Mouse (Mus musculus) forebrain, embryonic 14.5 days (tissue): ENCODE results near the gene Bcl6. TPM values are rescaled to one million over a fixed set of nuclear protein-coding genes. Genes with fewer than 3 reads are reported as not detected.

ENCODE experiments used
- ATAC-seq: fragments of 200-750 bp; cut with Nextera tagmentation; 2 replicates; pipeline ENCODE4 v1.8.0; 2017; ENCODE audit warnings: mild to moderate bottlenecking, moderate library complexity
- DNase-seq: peaks from one replicate; pipeline ENCODE4 v3.0.0-alpha.2; 2015; ENCODE audit warnings: low spot score
- H3K27ac ChIP-seq: fragments of 300-500 bp; sonication (generic); 2 replicates; pipeline ENCODE4 v1.5.1; 2014; ENCODE audit warnings: low read depth, mild to moderate bottlenecking, control low read depth, low read length, moderate library complexity
- H3K27me3 ChIP-seq: fragments of 300-500 bp; sonication (generic); replicated peaks from 2 replicates; pipeline ENCODE4 v1.6.1; 2014; ENCODE audit warnings: low read length, control low read depth, mixed read lengths; ENCODE audit not compliant: control insufficient read depth, insufficient read depth
- H3K36me3 ChIP-seq: fragments of 300-500 bp; sonication (generic); 2 replicates; pipeline ENCODE4 v1.6.1; 2014; ENCODE audit warnings: low read length, control low read depth; ENCODE audit not compliant: control insufficient read depth, insufficient read depth
- H3K4me1 ChIP-seq: fragments of 300-500 bp; sonication (generic); 2 replicates; pipeline ENCODE4 v1.6.1; 2014; ENCODE audit warnings: antibody characterized with exemption, low read length, control low read depth; ENCODE audit not compliant: control insufficient read depth, insufficient read depth
- H3K4me2 ChIP-seq: fragments of 300-500 bp; sonication (generic); 2 replicates; pipeline ENCODE4 v1.6.1; 2014; ENCODE audit warnings: mild to moderate bottlenecking, control low read depth, low read length
- H3K4me3 ChIP-seq: fragments of 300-500 bp; sonication (generic); 2 replicates; pipeline ENCODE4 v1.5.1; 2014; ENCODE audit warnings: low read depth, low read length, control low read depth
- H3K9ac ChIP-seq: fragments of 300-500 bp; sonication (generic); 2 replicates; pipeline ENCODE4 v1.6.1; 2014; ENCODE audit warnings: mild to moderate bottlenecking, low read length, control low read depth, moderate library complexity
- H3K9me3 ChIP-seq: fragments of 300-500 bp; sonication (generic); replicated peaks from 2 replicates; pipeline ENCODE4 v1.6.1; 2016; ENCODE audit warnings: low read length, control low read depth, mixed read lengths; ENCODE audit not compliant: control insufficient read depth
- WGBS: fragments of 180-500 bp; shearing (Covaris S2); extraction: QIAGEN DNeasy Blood & Tissue Kit; methylation state at CpG from one replicate; pipeline ENCODE4 v1.1.7; 2014; 5-methylcytosine and 5-hydroxymethylcytosine counted together
- polyA plus RNA-seq: library from polyadenylated mRNA; unstranded; fragments of >200 nt; fragmentation: Nextera tagmentation; extraction: Ambion mirVana; gene quantifications from 2 replicates; pipeline ENCODE4 v1.2.1, GENCODE M21; 2014

Gene Bcl6
- polyA plus RNA-seq, 1 experiment from 2014 or later: 1.3 TPM

- Histone ChIP-seq H3K36me3 (no peaks in the 10 kb centered on the region), H3K27me3 (no peaks in the 10 kb centered on the region), H3K9ac (no peak overlapping the region), H3K27ac (no peak overlapping the region), H3K4me3 (no peak overlapping the region), H3K4me2 (no peak overlapping the region), H3K9me3 (no peaks in the 10 kb centered on the region), H3K4me1 (no peaks in the 10 kb centered on the region)
- DNase-seq (no peak), ATAC-seq (no peak)
- WGBS: 91% methylated on average over 33 of the region's 33 CpGs
These were observed 61.1 kb downstream of the Bcl6 start for GRCm38 (mm10) chr16:23927301-23928114.

- Histone ChIP-seq H3K4me1 (no peaks in the 10 kb centered on the region), H3K4me2 (no peak overlapping the region), H3K27me3 (no peaks in the 10 kb centered on the region), H3K9ac (no peak overlapping the region), H3K4me3 (no peak overlapping the region), H3K9me3 (no peaks in the 10 kb centered on the region), H3K36me3 (no peaks in the 10 kb centered on the region), H3K27ac (no peak overlapping the region)
- 80% methylated on average over 1 of the region's 1 CpGs for WGBS
- ATAC-seq: no peak
- DNase-seq: no peak
These were observed 65.7 kb downstream of the Bcl6 start for GRCm38 (mm10) chr16:23922906-23923305.

GRCm38 (mm10) chr16:23921697-23922096, 67.0 kb downstream of the Bcl6 start:
- Histone ChIP-seq H3K36me3 (no peaks in the 10 kb centered on the region), H3K4me2 (no peak overlapping the region), H3K4me1 (no peaks in the 10 kb centered on the region), H3K27me3 (no peaks in the 10 kb centered on the region), H3K9ac (no peak overlapping the region), H3K9me3 (no peaks in the 10 kb centered on the region), H3K27ac (no peak overlapping the region), H3K4me3 (no peak overlapping the region)
- 61% methylated on average over 5 of the region's 5 CpGs for WGBS
- no peak for DNase-seq
- no peak for ATAC-seq

GRCm38 (mm10) chr16:23919418-23919817, 69.2 kb downstream of the Bcl6 start:
- Histone ChIP-seq H3K9ac (no peak overlapping the region), H3K4me3 (no peak overlapping the region), H3K27me3 (no peaks in the 10 kb centered on the region), H3K27ac (no peak overlapping the region), H3K4me2 (no peak overlapping the region), H3K4me1 (no peaks in the 10 kb centered on the region), H3K36me3 (no peaks in the 10 kb centered on the region), H3K9me3 (no peaks in the 10 kb centered on the region)
- 75% methylated on average over 2 of the region's 2 CpGs for WGBS
- DNase-seq (no peak), ATAC-seq (no peak)

Other genes with a start within 250 kb of the Bcl6 start
- gene Sst, start 97.9 kb downstream of the Bcl6 start, polyA plus RNA-seq: 202 and 215 TPM in 2 replicates
- gene Rtp2, start 56.5 kb downstream of the Bcl6 start, polyA plus RNA-seq: not detected in 2 replicates
- gene Gm37419, start 370 bp downstream of the Bcl6 start, polyA plus RNA-seq: not detected in 2 replicates